Mouse (Mus musculus) CD4-positive, CD25-positive, alpha-beta regulatory T cell, adult 4 months (primary cell): Measurements from ENCODE around the gene Chka. TPM values are rescaled to one million over a fixed set of nuclear protein-coding genes. Genes with fewer than 3 reads are reported as not detected.

Experiments
- polyA plus RNA-seq, 2 experiments: library from polyadenylated mRNA; unstranded; fragments of 100-300 nt; shearing (Covaris generic); gene quantifications; one replicate each; pipeline ENCODE4 v1.2.1; 2017

Chka gene
- polyA plus RNA-seq, 2 experiments from 2014 or later = 2.5 to 3.7 TPM

Other genes starting within 250 kb of the Chka start
- gene Lrp5, start 165.2 kb upstream of the Chka start, polyA plus RNA-seq = under 1 TPM in 1 of 2 experiments, not detected in 1; 0.08 TPM
- gene 1810055G02Rik, start 143.5 kb upstream of the Chka start, polyA plus RNA-seq = 1 to 10 TPM; 6.7 to 8.0 TPM
- gene Kmt5b, start 84.4 kb upstream of the Chka start, polyA plus RNA-seq = 10 to 100 TPM; 33.1 to 38.4 TPM
- gene Tcirg1, start 55.4 kb downstream of the Chka start, polyA plus RNA-seq = 100 to 1,000 TPM in 1 of 2 experiments, 10 to 100 TPM in 1; 51.3 to 100 TPM
- 100 to 1,000 TPM; 219 to 234 TPM for gene Ndufs8, start 61.0 kb downstream of the Chka start, polyA plus RNA-seq
- under 1 TPM in 1 of 2 experiments, not detected in 1; 0.85 TPM for gene Aldh3b1, start 78.0 kb downstream of the Chka start, polyA plus RNA-seq
- 10 to 100 TPM; 20.8 to 54.2 TPM for gene Unc93b1, start 83.4 kb downstream of the Chka start, polyA plus RNA-seq
- gene Aldh3b3, start 106.9 kb downstream of the Chka start, polyA plus RNA-seq = not detected
- not detected for gene Aldh3b2, start 120.6 kb downstream of the Chka start, polyA plus RNA-seq
- gene Acy3, start 134.8 kb downstream of the Chka start, polyA plus RNA-seq = 1 to 10 TPM in 1 of 2 experiments, not detected in 1; 1.5 TPM
- not detected for gene Tbx10, start 141.0 kb downstream of the Chka start, polyA plus RNA-seq
- gene Nudt8, start 148.8 kb downstream of the Chka start, polyA plus RNA-seq = 10 to 100 TPM; 10.7 to 15.2 TPM
- under 1 TPM; 0.78 to 0.96 TPM for gene Gm49405, start 148.9 kb downstream of the Chka start, polyA plus RNA-seq
- 1 to 10 TPM; 1.1 to 2.1 TPM for gene Doc2g, start 151.5 kb downstream of the Chka start, polyA plus RNA-seq
- gene Ndufv1, start 161.0 kb downstream of the Chka start, polyA plus RNA-seq = 100 to 1,000 TPM; 109 to 164 TPM
- 100 to 1,000 TPM; 543 to 655 TPM for gene Gstp1, start 186.2 kb downstream of the Chka start, polyA plus RNA-seq
- 1 to 10 TPM; 4.2 to 5.3 TPM for gene Gstp2, start 194.2 kb downstream of the Chka start, polyA plus RNA-seq
- 100 to 1,000 TPM; 158 to 206 TPM for gene Gstp3, start 207.8 kb downstream of the Chka start, polyA plus RNA-seq
- not detected for gene Cabp2, start 229.8 kb downstream of the Chka start, polyA plus RNA-seq
- 100 to 1,000 TPM; 328 to 403 TPM for gene Cdk2ap2, start 245.4 kb downstream of the Chka start, polyA plus RNA-seq
- 100 to 1,000 TPM in 1 of 2 experiments, 10 to 100 TPM in 1; 98.7 to 113 TPM for gene Pitpnm1, start 248.2 kb downstream of the Chka start, polyA plus RNA-seq